Mouse (Mus musculus) colon, adult 2 months (tissue): ENCODE data around the gene Taar3. TPM values are rescaled to one million over a fixed set of nuclear protein-coding genes. Genes with fewer than 3 reads are reported as not detected.

ENCODE experiments used
- polyA plus RNA-seq: library from polyadenylated mRNA; depleted of rRNA; stranded (reverse); fragments of >200 nt; gene quantifications from 2 replicates; pipeline ENCODE4 v1.2.3, GENCODE M21; 2012; rRNA removed

The Taar3 gene
- not detected in 2 replicates for polyA plus RNA-seq

DNA sequence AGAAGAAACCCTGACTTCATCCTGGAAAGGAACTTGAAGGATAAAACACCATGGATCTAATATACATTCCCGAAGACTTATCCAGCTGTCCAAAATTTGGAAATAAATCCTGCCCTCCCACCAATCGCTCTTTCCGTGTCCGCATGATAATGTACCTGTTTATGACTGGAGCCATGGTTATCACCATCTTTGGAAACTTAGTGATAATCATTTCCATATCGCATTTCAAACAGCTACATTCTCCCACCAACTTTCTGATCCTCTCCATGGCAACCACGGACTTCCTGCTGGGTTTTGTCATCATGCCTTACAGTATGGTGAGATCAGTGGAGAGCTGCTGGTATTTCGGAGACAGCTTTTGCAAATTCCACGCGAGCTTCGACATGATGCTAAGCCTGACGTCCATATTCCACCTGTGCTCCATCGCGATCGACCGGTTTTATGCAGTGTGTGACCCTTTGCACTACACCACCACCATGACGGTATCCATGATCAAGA lies at the start of gene Taar3:
TSS of gene Taar3 (plus strand) at position 51 of the 498 bp plus-strand sequence.

DNA sequence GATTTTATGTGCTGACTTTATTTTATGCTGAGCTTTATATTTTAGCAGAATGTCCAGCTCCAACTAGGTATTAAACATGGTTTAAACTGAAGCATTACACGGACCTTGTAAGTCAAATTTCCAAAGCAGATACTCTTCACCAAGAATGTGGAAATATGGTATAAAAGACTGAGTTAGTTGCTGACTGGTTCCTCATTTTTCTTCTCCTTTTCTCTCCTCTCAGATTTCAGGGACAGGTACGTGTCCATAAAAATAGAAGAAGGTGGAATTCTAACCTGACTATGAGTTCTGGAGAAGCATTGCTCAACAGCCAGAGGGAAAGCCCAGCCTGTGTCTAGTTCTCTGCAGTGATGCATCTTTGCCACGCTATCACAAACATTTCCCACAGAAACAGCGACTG lies 29.3 kb upstream of the Taar3 start, which contains the start of gene Taar1:
TSS of gene Taar1 (plus strand) at position 301 of the 400 bp plus-strand sequence.

DNA sequence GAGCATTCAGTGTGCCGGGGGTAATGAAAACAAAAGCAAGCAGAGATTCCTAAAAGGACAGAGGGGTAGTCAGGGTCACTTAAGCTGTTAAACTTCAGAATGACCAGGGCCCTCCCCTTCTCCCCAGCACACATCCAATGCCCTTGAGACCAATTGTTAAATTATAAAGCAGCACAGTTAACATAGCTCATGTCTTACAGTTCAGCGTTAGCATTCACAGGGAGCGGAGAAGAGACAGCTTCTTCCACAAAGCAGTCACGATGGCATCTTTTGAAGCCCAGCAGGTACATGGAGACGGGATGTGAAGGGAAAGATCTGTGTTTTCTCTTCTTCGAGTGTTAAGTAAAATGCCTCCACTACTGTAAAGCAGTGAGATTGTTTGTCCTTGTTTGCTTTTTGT lies 11.0 kb upstream of the Taar3 start, which contains the start of gene Taar2:
TSS of gene Taar2 (plus strand) at position 261 of the 400 bp plus-strand sequence.

DNA sequence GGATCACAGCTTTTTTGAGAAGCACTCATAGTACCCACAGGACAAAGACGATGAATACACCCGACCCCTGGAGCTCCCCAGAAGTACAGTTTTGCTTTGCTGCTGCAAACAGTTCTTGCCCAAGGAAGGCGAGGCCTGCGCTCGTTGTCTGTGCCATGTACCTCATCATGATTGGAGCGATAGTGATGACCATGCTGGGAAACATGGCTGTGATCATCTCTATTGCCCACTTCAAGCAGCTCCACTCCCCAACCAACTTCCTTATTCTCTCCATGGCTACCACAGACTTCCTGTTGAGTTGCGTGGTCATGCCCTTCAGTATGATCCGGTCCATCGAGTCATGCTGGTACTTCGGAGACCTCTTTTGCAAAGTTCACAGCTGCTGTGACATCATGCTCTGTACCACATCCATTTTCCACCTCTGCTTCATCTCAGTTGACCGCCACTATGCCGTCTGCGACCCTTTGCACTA lies 11.1 kb downstream of the Taar3 start, which contains the start of gene Taar4:
TSS of gene Taar4 (plus strand) at position 51 of the 472 bp plus-strand sequence.

DNA sequence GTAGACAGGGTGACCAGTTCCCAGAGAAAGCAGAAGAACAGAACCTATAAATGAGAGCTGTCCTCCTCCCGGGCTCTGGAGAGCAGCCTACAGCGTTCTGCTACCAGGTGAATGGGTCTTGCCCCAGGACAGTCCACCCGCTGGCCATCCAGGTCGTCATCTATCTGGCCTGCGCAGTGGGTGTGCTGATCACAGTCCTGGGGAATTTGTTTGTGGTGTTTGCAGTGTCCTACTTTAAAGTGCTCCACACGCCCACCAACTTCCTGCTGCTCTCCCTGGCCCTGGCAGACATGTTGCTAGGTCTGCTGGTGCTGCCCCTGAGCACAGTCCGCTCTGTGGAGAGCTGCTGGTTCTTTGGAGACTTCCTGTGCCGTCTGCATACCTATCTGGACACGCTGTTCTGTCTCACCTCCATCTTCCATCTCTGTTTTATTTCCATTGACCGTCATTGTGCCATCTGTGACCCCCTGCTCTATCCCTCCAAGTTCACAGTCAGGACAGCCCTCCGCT lies 21.4 kb downstream of the Taar3 start, which contains the start of gene Taar5:
TSS of gene Taar5 (plus strand) at position 51 of the 510 bp plus-strand sequence.

DNA sequence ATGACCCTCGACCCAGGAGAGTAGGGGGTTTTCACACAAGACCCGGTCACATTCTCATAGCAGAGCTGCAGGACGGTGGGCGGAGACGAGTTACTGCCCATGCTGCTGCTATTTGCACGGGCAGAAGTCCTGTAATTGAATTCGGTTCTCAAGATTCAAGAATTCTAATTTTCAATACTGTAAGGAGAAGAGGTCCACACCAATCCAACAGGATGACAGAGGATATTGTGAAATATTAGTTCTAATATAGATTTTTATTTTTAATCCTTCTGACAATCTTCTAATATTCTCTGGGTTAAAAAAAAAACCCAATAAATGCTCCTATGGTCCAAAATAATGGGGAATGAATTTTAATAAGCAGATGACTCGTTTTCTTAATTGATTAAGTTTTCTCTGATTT lies 36.2 kb downstream of the Taar3 start, which contains the start of gene Taar6:
TSS of gene Taar6 (minus strand) at position 101 of the 400 bp plus-strand sequence.

DNA sequence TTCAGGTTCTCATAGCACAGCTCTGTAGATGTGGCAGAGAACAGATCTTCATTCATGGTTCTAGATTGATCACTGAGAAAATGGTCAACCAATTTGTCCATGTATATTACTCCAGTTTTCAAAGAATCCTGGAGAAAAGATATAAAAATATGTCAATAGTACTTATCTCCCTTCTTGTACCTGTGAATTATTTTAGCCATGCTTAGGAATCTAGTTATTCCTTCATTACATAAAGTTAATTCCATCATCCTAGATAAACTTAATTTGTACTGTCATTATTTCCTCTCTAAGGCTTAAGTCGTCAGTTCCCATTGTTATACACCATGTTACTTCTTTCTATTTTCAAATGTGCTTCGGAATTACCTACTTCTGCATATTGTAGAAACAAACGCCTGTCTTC lies 44.0 kb downstream of the Taar3 start, which contains the start of gene Taar7a:
TSS of gene Taar7a (minus strand) at position 101 of the 400 bp plus-strand sequence.

DNA sequence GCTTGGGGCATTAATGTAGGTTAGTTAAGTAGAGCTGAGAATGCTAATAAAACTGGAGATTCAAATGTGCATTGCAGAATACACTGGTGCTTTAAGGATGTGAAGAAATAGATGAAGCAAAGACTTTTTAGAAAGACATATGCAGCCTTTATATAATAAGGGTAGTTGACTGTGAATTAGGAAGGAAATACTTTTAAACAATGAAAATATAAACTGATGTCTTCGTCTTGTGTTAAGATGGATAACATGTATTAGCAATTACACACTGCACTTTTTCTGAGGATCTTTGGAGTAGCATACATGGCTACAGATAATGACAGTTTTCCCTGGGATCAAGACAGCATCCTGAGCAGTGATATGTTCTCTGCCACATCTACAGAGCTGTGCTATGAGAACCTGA lies 50.3 kb downstream of the Taar3 start, which contains the start of gene Taar7b:
TSS of gene Taar7b (plus strand) at position 301 of the 400 bp plus-strand sequence.

Other genes with a start within 250 kb of the Taar3 start
- gene Rps12, start 162.3 kb upstream of the Taar3 start, polyA plus RNA-seq, result 1,509 and 2,105 TPM in 2 replicates
- gene Slc18b1, start 152.6 kb upstream of the Taar3 start, polyA plus RNA-seq, result 13.1 and 14.1 TPM in 2 replicates
- gene Vnn3, start 98.1 kb upstream of the Taar3 start, polyA plus RNA-seq, result 0.21 and 0.24 TPM in 2 replicates
- 0.87 and 2.2 TPM in 2 replicates for gene Vnn1, start 54.9 kb upstream of the Taar3 start, polyA plus RNA-seq
- not detected in 2 replicates for gene Taar1, start 29.2 kb upstream of the Taar3 start, polyA plus RNA-seq
- not detected in 2 replicates for gene Taar2, start 11.0 kb upstream of the Taar3 start, polyA plus RNA-seq
- not detected in 2 replicates for gene Taar4, start 10.9 kb downstream of the Taar3 start, polyA plus RNA-seq
- not detected in 2 replicates for gene Taar5, start 21.1 kb downstream of the Taar3 start, polyA plus RNA-seq
- gene Taar6, start 36.1 kb downstream of the Taar3 start, polyA plus RNA-seq, result not detected in 2 replicates
- not detected in 2 replicates for gene Taar7a, start 43.9 kb downstream of the Taar3 start, polyA plus RNA-seq
- gene Taar7b, start 50.4 kb downstream of the Taar3 start, polyA plus RNA-seq, result not detected in 2 replicates
- not detected in 2 replicates for gene Taar7d, start 77.7 kb downstream of the Taar3 start, polyA plus RNA-seq
- not detected in 2 replicates for gene Taar7e, start 88.1 kb downstream of the Taar3 start, polyA plus RNA-seq
- not detected in 2 replicates for gene Taar7f, start 100.0 kb downstream of the Taar3 start, polyA plus RNA-seq
- gene Taar8a, start 126.9 kb downstream of the Taar3 start, polyA plus RNA-seq, result not detected in 2 replicates
- gene Taar8b, start 142.7 kb downstream of the Taar3 start, polyA plus RNA-seq, result not detected in 2 replicates
- not detected in 2 replicates for gene Taar8c, start 152.4 kb downstream of the Taar3 start, polyA plus RNA-seq
- not detected in 2 replicates for gene Taar9, start 160.0 kb downstream of the Taar3 start, polyA plus RNA-seq
- 67.1 and 88.1 TPM in 2 replicates for gene Stx7, start 199.7 kb downstream of the Taar3 start, polyA plus RNA-seq